Mouse (Mus musculus) liver, embryonic 14.5 days (tissue): ENCODE results near the gene Rnf43. TPM values are rescaled to one million over a fixed set of nuclear protein-coding genes. Genes with fewer than 3 reads are reported as not detected.

ENCODE experiments used
- ATAC-seq: fragments of 200-750 bp; cut with Nextera tagmentation; 2 replicates; pipeline ENCODE4 v1.8.0; 2017; ENCODE audit warnings: moderate number of reproducible peaks, mild to moderate bottlenecking, moderate library complexity; ENCODE audit not compliant: insufficient read depth
- DNase-seq, 3 experiments: peaks; one replicate each; pipeline ENCODE4 v3.0.0-alpha.2; 2012 to 2013; ENCODE audit warnings: low read depth in 3 of 3, low spot score in 3 of 3
- H3K27ac ChIP-seq: fragments of 300-500 bp; sonication (generic); 2 replicates; pipeline ENCODE4 v1.5.1; 2014; ENCODE audit warnings: moderate library complexity, mild to moderate bottlenecking, control low read depth, inconsistent platforms
- H3K27me3 ChIP-seq: fragments of 300-500 bp; sonication (generic); 2 replicates; pipeline ENCODE4 v1.6.1; 2014; ENCODE audit warnings: mild to moderate bottlenecking, low read length, moderate library complexity; ENCODE audit not compliant: control insufficient read depth, insufficient read depth
- H3K36me3 ChIP-seq: fragments of 300-500 bp; sonication (generic); replicated peaks from 2 replicates; pipeline ENCODE4 v1.6.1; 2014; ENCODE audit warnings: low read depth; ENCODE audit not compliant: control insufficient read depth, insufficient read depth
- H3K4me1 ChIP-seq, 2 experiments: fragments of 200-500 bp in 1 of 2; fragments of 300-500 bp in 1 of 2; sonication (generic) in 1 of 2; replicated peaks; 2 replicates each; pipeline ENCODE4 v1.6.1; 2012 to 2014; ENCODE audit warnings: antibody characterized with exemption in 1 of 2, inconsistent platforms in 1 of 2, low read length in 1 of 2; ENCODE audit not compliant: control insufficient read depth in 2 of 2, insufficient read depth in 2 of 2
- H3K4me2 ChIP-seq: fragments of 300-500 bp; sonication (generic); 2 replicates; pipeline ENCODE4 v1.6.1; 2014; ENCODE audit warnings: low read depth, mild to moderate bottlenecking, control low read depth, moderate library complexity
- H3K4me3 ChIP-seq, 2 experiments: fragments of 200-500 bp in 1 of 2; fragments of 300-500 bp in 1 of 2; sonication (generic) in 1 of 2; 2 replicates each; pipeline ENCODE4 v1.5.1; 2012 to 2014; ENCODE audit warnings: low read depth in 2 of 2, low read length in 2 of 2, mild to moderate bottlenecking in 2 of 2, control low read depth in 1 of 2, inconsistent platforms in 1 of 2, moderate library complexity in 1 of 2; ENCODE audit not compliant: insufficient read depth in 1 of 2
- H3K9ac ChIP-seq: fragments of 300-500 bp; sonication (generic); replicated peaks from 2 replicates; pipeline ENCODE4 v1.6.1; 2014; ENCODE audit warnings: mild to moderate bottlenecking, control low read depth, moderate library complexity
- H3K9me3 ChIP-seq: fragments of 300-500 bp; sonication (generic); 2 replicates; pipeline ENCODE4 v1.6.1; 2016; ENCODE audit warnings: low read length, mixed read lengths; ENCODE audit not compliant: control insufficient read depth
- CTCF ChIP-seq: IDR thresholded peaks from 2 replicates; pipeline ENCODE4 v1.5.1; 2016; ENCODE audit warnings: antibody characterized with exemption, low read depth, control low read depth
- EP300 ChIP-seq: IDR thresholded peaks from 2 replicates; pipeline ENCODE4 v1.6.1; 2016; ENCODE audit warnings: antibody characterized with exemption, low read depth
- WGBS: fragments of 180-500 bp; shearing (Covaris S2); extraction: QIAGEN DNeasy Blood & Tissue Kit; methylation state at CpG from one replicate; pipeline ENCODE4 v1.1.7; 2014; ENCODE audit not compliant: insufficient replicate concordance; 5-methylcytosine and 5-hydroxymethylcytosine counted together
- polyA plus RNA-seq, 2 experiments: library from polyadenylated mRNA; depleted of rRNA in 1 of 2; stranded (reverse) in 1 of 2; unstranded in 1 of 2; fragments of >200 nt; fragmentation: Nextera tagmentation in 1 of 2; extraction: Ambion mirVana in 1 of 2; gene quantifications; 2 replicates each; pipeline versions ENCODE4 v1.2.1 to v1.2.3; 2012 to 2014

Gene Rnf43
- polyA plus RNA-seq, 2 experiments, result 3.5 to 4.5 TPM

DNA sequence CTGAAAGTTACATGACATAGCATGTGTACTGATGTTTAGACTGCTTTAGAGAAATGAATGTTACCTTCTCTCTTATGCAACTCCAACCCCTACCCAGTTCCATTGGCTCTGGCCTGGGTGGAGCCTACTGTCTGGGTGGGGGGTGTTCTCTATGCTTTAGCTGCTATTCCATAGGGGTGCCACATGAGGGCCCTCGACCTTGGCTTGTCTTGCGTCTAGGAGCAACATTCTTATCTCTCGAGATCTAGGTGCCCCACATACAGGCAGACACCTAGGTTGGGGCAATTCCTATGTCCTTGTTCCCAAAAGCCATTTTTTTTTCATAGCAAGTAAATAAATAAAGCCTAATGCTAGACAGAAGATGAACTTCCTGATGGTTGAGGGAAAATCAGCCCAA, 97.1 kb downstream of the Rnf43 start:
- H3K27ac ChIP-seq, result peak overlapping the region; percentile 37
- H3K4me3 ChIP-seq, result no peak overlapping the region
- peaks cover 22% of the 10 kb centered on the region for H3K36me3 ChIP-seq
- H3K27me3 ChIP-seq, result peaks cover 32% of the 10 kb centered on the region
- peaks cover 5 to 11% of the 10 kb centered on the region in 2 experiments for H3K4me1 ChIP-seq
- H3K4me2 ChIP-seq, result no peak overlapping the region
- TF ChIP-seq CTCF (peak; percentile 74), EP300 (peak; percentile 8; the same call in 1 of the 2 replicates)
- ATAC-seq, result peak; percentile 19; the same call in 1 of the 2 replicates
- no peak overlapping the region for H3K9ac ChIP-seq
- under 1% methylated on average over 3 of the region's 3 CpGs for WGBS
- no peak for DNase-seq
- no peaks in the 10 kb centered on the region for H3K9me3 ChIP-seq

DNA sequence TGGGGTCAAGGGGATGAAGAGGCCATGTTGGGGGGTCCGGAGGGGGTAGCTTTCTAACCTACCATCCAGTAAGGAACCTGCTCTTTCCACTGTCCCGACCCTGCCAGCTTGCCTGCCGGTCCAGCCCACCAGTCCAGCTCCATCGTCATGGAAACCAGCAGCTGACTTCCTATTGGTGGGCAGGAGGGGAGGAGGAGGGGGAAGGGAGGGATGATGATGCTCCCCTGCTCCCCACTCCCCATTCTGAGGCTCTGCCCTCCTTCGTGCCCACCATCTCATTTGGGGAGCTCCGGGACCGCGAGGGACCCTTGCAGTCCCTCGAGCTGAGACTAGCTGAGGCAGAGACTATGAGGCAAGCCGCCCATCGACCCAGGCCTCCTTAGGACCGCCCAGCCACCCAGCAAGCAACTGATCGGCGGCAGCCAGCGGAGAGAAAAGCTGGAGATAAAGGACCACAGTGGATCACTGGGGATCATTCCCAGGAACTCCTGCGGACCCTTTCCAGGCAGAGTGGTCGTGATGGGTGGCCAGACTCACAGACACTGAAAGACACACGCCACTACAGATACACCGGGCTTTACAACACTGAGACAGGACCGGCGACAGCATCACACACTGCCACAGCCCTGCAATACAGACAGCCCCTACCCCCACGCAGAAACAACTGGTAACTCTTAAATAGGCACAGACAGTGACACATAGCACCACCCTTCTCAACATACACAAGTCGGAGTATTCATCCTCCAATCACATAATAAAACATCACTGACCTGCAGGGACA, 98.0 kb downstream of the Rnf43 start, which contains the start of gene Tspoap1:
Tspoap1 (plus strand) TSS at position 241 of the 781 bp plus-strand sequence.
- no peak for DNase-seq
- peaks cover 0 to 5% of the 10 kb centered on the region in 2 experiments; a peak in 1 of 4 replicates for H3K4me1 ChIP-seq
- peak within 1 kb of the TSS; percentile 37 for H3K27ac ChIP-seq
- H3K36me3 ChIP-seq, result peaks cover 22% of the 10 kb centered on the region
- 10% methylated on average over 23 of the region's 23 CpGs for WGBS
- TF ChIP-seq EP300, result no peak
- TF ChIP-seq CTCF, result no peak
- no peak for ATAC-seq
- no peaks in the 10 kb centered on the region for H3K9me3 ChIP-seq
- peak within 1 kb of the TSS; percentile 5; the same call in 1 of the 2 replicates for H3K4me2 ChIP-seq
- peaks cover 41% of the 10 kb centered on the region for H3K27me3 ChIP-seq
- H3K4me3 ChIP-seq, result no peak within 1 kb of the TSS
- H3K9ac ChIP-seq, result no peak within 1 kb of the TSS

DNA sequence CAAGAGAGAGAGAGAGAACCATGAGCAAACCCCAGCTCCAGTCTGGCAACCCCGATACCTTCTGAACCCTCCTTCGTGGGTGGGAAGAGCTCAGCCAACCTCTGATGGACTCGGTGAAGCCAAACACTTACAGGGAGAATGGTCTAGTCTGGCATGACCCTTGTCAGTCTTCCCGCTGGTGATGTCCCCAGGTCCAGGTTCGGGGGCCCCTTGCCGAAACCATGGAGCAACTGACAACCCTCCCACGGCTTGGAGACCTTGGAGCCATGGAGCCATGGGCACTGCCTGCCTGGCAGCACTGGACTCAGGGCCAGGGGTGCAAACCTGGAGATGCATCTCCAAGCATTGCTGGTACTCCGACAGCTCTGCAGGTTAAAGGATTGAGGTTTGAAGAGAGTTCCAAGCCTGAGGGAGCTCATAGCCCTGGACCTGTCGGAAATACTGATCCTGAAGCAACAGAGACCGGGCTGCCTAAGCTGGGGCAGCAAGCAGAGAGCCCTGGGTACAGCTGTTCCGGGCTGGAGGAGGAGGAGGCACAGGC, 98.7 kb downstream of the Rnf43 start:
- H3K27me3 ChIP-seq, result peaks cover 48% of the 10 kb centered on the region
- ATAC-seq (no peak), DNase-seq (no peak)
- 56% methylated on average over 11 of the region's 11 CpGs for WGBS
- H3K4me2 ChIP-seq, result no peak overlapping the region
- TF ChIP-seq EP300 (no peak), CTCF (no peak)
- H3K9me3 ChIP-seq, result no peaks in the 10 kb centered on the region
- H3K4me1 ChIP-seq, result peaks cover 0 to 5% of the 10 kb centered on the region in 2 experiments; a peak in 1 of 4 replicates
- H3K4me3 ChIP-seq, result no peak overlapping the region
- H3K27ac ChIP-seq, result no peak overlapping the region
- H3K36me3 ChIP-seq, result peaks cover 21% of the 10 kb centered on the region
- H3K9ac ChIP-seq, result no peak overlapping the region

DNA sequence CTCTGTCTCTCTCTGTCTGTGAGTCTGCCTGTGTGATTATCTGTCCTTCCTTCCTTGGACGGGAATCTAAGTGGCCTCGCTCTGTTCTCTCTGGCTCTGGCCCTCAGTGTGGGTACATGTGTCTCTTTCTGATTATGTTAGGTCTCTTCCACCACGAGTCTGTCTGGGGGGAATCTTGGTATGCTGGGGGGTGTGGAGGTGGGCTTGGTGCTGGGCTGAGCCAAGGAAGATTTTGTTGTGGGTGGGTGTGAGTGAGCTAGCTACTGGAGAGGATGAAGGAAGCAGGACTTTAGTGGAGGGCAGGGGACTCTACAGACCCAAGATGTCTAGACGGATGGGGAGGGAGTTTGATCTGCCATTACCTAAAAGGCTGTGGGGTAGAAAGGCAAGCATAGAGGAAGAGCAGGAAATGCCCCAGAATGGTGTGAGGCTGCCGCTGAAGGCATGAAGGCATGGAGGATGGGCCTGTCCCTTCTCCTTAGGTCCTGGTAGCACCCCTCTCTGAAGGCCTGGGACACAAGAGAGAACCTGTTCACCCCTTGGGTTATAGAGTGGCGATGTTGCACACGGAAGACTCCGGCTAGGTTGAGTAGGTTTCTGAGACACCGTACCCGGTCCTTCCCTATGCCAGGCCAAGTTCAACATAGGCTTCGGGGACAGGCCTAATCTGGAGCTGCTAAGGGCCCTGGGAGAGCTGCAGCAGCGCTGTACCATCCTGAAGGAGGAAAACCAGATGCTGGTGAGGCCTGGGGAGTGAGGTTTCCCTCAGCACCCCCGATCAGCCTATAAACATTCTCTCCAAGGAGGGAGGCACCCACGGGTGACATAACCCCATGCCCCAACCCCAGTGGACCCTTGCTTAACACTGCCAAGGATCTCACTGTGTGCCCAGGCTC, 99.5 kb downstream of the Rnf43 start:
- H3K9ac ChIP-seq, result no peak overlapping the region
- DNase-seq (no peak), ATAC-seq (no peak)
- H3K27ac ChIP-seq, result no peak overlapping the region
- TF ChIP-seq CTCF (no peak), EP300 (no peak)
- no peak overlapping the region for H3K4me2 ChIP-seq
- 59% methylated on average over 14 of the region's 14 CpGs for WGBS
- peaks cover 0 to 5% of the 10 kb centered on the region in 2 experiments; a peak in 1 of 4 replicates for H3K4me1 ChIP-seq
- no peaks in the 10 kb centered on the region for H3K9me3 ChIP-seq
- no peak overlapping the region for H3K4me3 ChIP-seq
- H3K36me3 ChIP-seq, result peaks cover 13% of the 10 kb centered on the region
- peaks cover 49% of the 10 kb centered on the region for H3K27me3 ChIP-seq
